Mouse (Mus musculus): Measurements from ENCODE around the gene Ctnna3. TPM values are rescaled to one million over a fixed set of nuclear protein-coding genes. Genes with fewer than 3 reads are reported as not detected.

Gene Ctnna3
- polyA plus RNA-seq, 1 experiment: 3.0 TPM

DNA sequence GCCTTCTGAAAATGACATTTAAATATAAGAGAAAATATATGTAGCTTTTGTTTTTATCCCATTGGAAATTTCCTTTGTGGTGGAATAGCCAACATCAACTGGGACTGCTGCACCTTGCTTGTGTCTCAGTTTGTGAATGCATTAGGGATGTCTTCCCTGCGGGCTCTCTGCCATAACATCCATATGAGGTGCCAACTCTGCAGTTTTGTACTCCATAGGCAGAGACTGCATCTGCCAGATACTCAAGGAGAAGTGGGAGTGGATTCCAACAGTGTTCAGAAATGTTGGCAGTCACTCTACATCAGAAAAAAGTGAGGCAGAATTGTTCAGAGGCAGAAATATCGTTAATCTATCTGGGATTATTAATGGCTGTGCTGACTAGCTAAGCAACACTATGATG, 1158.2 kb downstream of the Ctnna3 start:
- peak; percentile 36 to 69 for DNase-seq
- H3K27ac ChIP-seq (ENCODE audit: insufficient read depth, low read length): no peak overlapping the region
- no peak for TF ChIP-seq CTCF (IDR thresholded peaks at IDR 0.05; ENCODE audit: borderline replicate concordance, insufficient read depth, low read depth, low read length)
- no peak for TF ChIP-seq POLR2A (IDR thresholded peaks at IDR 0.05; ENCODE audit: borderline replicate concordance, insufficient read depth, low read length)
- H3K27me3 ChIP-seq (ENCODE audit: control insufficient read depth, insufficient read depth, low read length): no peaks in the 10 kb centered on the region
- H3K4me3 ChIP-seq (replicated peaks; ENCODE audit: insufficient read depth, low read depth, low read length): no peak overlapping the region
- no peaks in the 10 kb centered on the region; the same call in 1 of the 2 replicates for H3K4me1 ChIP-seq (ENCODE audit: control insufficient read depth, insufficient read depth, low read length)
- 9% methylated on average over 2 of the region's 2 CpGs for WGBS

GRCm38 (mm10) chr10:64636760-64637159, 1206.9 kb downstream of the Ctnna3 start:
- 65% methylated on average over 5 of the region's 5 CpGs for WGBS
- H3K4me1 ChIP-seq (ENCODE audit: control insufficient read depth, insufficient read depth, low read length): no peaks in the 10 kb centered on the region
- no peaks in the 10 kb centered on the region for H3K27me3 ChIP-seq (ENCODE audit: control insufficient read depth, insufficient read depth, low read length)
- H3K27ac ChIP-seq (ENCODE audit: insufficient read depth, low read length): no peak overlapping the region
- no peak for TF ChIP-seq CTCF (IDR thresholded peaks at IDR 0.05; ENCODE audit: borderline replicate concordance, insufficient read depth, low read depth, low read length)
- no peak for TF ChIP-seq POLR2A (IDR thresholded peaks at IDR 0.05; ENCODE audit: borderline replicate concordance, insufficient read depth, low read length)
- no peak for DNase-seq
- H3K4me3 ChIP-seq (replicated peaks; ENCODE audit: insufficient read depth, low read depth, low read length): no peak overlapping the region

GRCm38 (mm10) chr10:64639061-64639460, 1209.2 kb downstream of the Ctnna3 start:
- H3K4me3 ChIP-seq (replicated peaks; ENCODE audit: insufficient read depth, low read depth, low read length): no peak overlapping the region
- no peaks in the 10 kb centered on the region for H3K4me1 ChIP-seq (ENCODE audit: control insufficient read depth, insufficient read depth, low read length)
- H3K27me3 ChIP-seq (ENCODE audit: control insufficient read depth, insufficient read depth, low read length): no peaks in the 10 kb centered on the region
- no peak for TF ChIP-seq CTCF (IDR thresholded peaks at IDR 0.05; ENCODE audit: borderline replicate concordance, insufficient read depth, low read depth, low read length)
- TF ChIP-seq POLR2A (IDR thresholded peaks at IDR 0.05; ENCODE audit: borderline replicate concordance, insufficient read depth, low read length): no peak
- DNase-seq: no peak
- H3K27ac ChIP-seq (ENCODE audit: insufficient read depth, low read length): no peak overlapping the region

DNA sequence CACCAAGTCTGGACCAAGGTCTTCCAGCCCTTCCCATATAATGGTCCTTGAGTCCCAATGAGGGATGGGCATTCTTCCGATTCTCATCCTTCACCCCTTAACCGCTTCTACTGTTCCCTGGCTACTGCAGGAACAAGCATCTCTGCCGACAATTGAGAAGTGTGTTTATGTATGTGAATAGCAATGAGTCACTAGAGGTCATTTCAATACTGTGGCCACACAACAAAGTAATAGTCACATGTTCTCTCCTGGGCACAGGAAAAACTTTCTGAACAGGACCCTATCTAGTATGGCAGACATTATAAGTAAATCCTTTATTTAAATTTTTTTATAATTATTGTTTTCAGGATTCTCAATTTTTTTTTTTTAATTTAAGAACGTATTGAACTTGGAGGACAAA, 1211.2 kb downstream of the Ctnna3 start:
- TF ChIP-seq CTCF (IDR thresholded peaks at IDR 0.05; ENCODE audit: borderline replicate concordance, insufficient read depth, low read depth, low read length): no peak
- no peak for TF ChIP-seq POLR2A (IDR thresholded peaks at IDR 0.05; ENCODE audit: borderline replicate concordance, insufficient read depth, low read length)
- Histone ChIP-seq H3K4me3 (replicated peaks; ENCODE audit: insufficient read depth, low read depth, low read length) (no peak overlapping the region), H3K27ac (ENCODE audit: insufficient read depth, low read length) (no peak overlapping the region), H3K27me3 (ENCODE audit: control insufficient read depth, insufficient read depth, low read length) (no peaks in the 10 kb centered on the region), H3K4me1 (ENCODE audit: control insufficient read depth, insufficient read depth, low read length) (no peaks in the 10 kb centered on the region)
- 93% methylated on average over 4 of the region's 4 CpGs for WGBS
- no peak for DNase-seq

DNA sequence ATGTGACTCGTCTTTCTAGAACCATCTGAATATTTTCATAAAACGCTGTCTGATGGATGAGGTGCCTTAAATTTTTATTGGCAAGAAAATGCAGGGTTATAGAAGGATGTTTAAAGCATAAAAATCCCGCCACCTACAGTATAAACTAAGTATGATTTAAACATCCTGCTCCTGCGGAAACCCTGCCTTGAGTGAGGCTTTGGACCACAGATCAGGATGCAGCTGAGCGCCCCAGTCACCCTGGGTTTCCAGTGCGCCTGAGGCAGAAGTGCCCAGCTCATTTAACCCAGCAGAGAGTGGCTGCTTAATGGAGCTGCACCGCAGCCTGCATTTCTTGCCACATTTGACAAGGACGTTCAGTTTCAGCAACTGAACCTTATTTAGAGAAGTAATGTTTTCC, 1211.7 kb downstream of the Ctnna3 start:
- WGBS: 72% methylated on average over 8 of the region's 8 CpGs
- no peak for TF ChIP-seq POLR2A (IDR thresholded peaks at IDR 0.05; ENCODE audit: borderline replicate concordance, insufficient read depth, low read length)
- TF ChIP-seq CTCF (IDR thresholded peaks at IDR 0.05; ENCODE audit: borderline replicate concordance, insufficient read depth, low read depth, low read length): no peak

DNA sequence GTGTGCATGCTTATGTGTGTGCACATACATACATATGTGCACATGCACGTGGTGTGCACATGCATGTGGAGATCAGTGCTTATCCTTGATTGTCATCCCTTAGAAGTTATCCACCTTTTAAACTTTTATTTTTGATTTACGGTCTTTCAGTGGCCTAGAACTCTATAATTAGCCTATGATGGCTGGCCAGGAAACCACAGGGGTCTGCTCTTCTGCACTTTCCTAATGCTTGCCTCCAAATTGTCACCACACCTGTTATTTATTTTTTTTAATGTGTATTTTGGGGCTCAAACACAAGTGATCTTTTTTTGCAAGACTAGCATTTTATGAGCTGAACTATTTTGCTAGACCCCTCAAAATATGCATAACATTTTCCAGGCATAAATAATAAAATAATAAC, 1214.1 kb downstream of the Ctnna3 start:
- Histone ChIP-seq H3K27ac (ENCODE audit: insufficient read depth, low read length) (no peak overlapping the region), H3K27me3 (ENCODE audit: control insufficient read depth, insufficient read depth, low read length) (no peaks in the 10 kb centered on the region), H3K4me1 (ENCODE audit: control insufficient read depth, insufficient read depth, low read length) (no peaks in the 10 kb centered on the region), H3K4me3 (replicated peaks; ENCODE audit: insufficient read depth, low read depth, low read length) (no peak overlapping the region)
- 50% methylated on average over 2 of the region's 2 CpGs for WGBS
- peak in 1 of 2 experiments; percentile 5 for DNase-seq
- TF ChIP-seq POLR2A (IDR thresholded peaks at IDR 0.05; ENCODE audit: borderline replicate concordance, insufficient read depth, low read length): no peak
- no peak for TF ChIP-seq CTCF (IDR thresholded peaks at IDR 0.05; ENCODE audit: borderline replicate concordance, insufficient read depth, low read depth, low read length)

More for the DNA sequence above, 1211.7 kb downstream of the Ctnna3 start:
- no peak for DNase-seq
- H3K4me1 ChIP-seq (ENCODE audit: control insufficient read depth, insufficient read depth, low read length): no peaks in the 10 kb centered on the region
- H3K27ac ChIP-seq (ENCODE audit: insufficient read depth, low read length): no peak overlapping the region
- H3K4me3 ChIP-seq (replicated peaks; ENCODE audit: insufficient read depth, low read depth, low read length): no peak overlapping the region
- H3K27me3 ChIP-seq (ENCODE audit: control insufficient read depth, insufficient read depth, low read length): no peaks in the 10 kb centered on the region

GRCm38 (mm10) chr10:64661190-64661589, 1231.3 kb downstream of the Ctnna3 start:
- DNase-seq: no peak
- Histone ChIP-seq H3K4me1 (ENCODE audit: control insufficient read depth, insufficient read depth, low read length) (no peaks in the 10 kb centered on the region), H3K27ac (ENCODE audit: insufficient read depth, low read length) (no peak overlapping the region), H3K4me3 (replicated peaks; ENCODE audit: insufficient read depth, low read depth, low read length) (no peak overlapping the region), H3K27me3 (ENCODE audit: control insufficient read depth, insufficient read depth, low read length) (no peaks in the 10 kb centered on the region)
- no peak for TF ChIP-seq CTCF (IDR thresholded peaks at IDR 0.05; ENCODE audit: borderline replicate concordance, insufficient read depth, low read depth, low read length)
- no peak for TF ChIP-seq POLR2A (IDR thresholded peaks at IDR 0.05; ENCODE audit: borderline replicate concordance, insufficient read depth, low read length)
- WGBS: 92% methylated on average over 4 of the region's 4 CpGs

GRCm38 (mm10) chr10:64671469-64671868, 1241.6 kb downstream of the Ctnna3 start:
- 81% methylated on average over 2 of the region's 2 CpGs for WGBS
- TF ChIP-seq POLR2A (IDR thresholded peaks at IDR 0.05; ENCODE audit: borderline replicate concordance, insufficient read depth, low read length): no peak
- no peak for TF ChIP-seq CTCF (IDR thresholded peaks at IDR 0.05; ENCODE audit: borderline replicate concordance, insufficient read depth, low read depth, low read length)
- Histone ChIP-seq H3K27ac (ENCODE audit: insufficient read depth, low read length) (no peak overlapping the region), H3K4me1 (ENCODE audit: control insufficient read depth, insufficient read depth, low read length) (no peaks in the 10 kb centered on the region), H3K27me3 (ENCODE audit: control insufficient read depth, insufficient read depth, low read length) (no peaks in the 10 kb centered on the region), H3K4me3 (replicated peaks; ENCODE audit: insufficient read depth, low read depth, low read length) (no peak overlapping the region)
- no peak for DNase-seq
